ENCODE assay signal across 27 mouse cellular contexts in genomic region chr2:133158206-133158605, GRCm38 (mm10).
A peak's percentile ranks its signal among the peaks of the same experiment; 100 is the strongest.
DNase-seq lines count a peak whose midpoint lies in the region; ATAC-seq lines count a peak whose summit lies in the region.
"Had no signal": no experiment of that assay in that cellular context is flagged by ENCODE, and none has a peak within 500 bp of the region (broad histone marks: within the 10 kb centered on the region; RNA-seq: fewer than 3 reads in every experiment).

No protein-coding gene starts in this region.

- H3K4me2 ChIP-seq in hindbrain, embryonic 11.5 days (replicated peaks; ENCODE audit: low read depth, low read length): no peak overlapping the region
- no peak overlapping the region for H3K4me2 ChIP-seq in hindbrain, embryonic 12.5 days (replicated peaks)
- H3K4me2 ChIP-seq in midbrain, embryonic 13.5 days (replicated peaks): no peak overlapping the region
- H3K4me2 ChIP-seq: embryonic facial prominence, embryonic 15.5 days; forebrain, embryonic 13.5 days; heart, embryonic 11.5 days; intestine, embryonic 15.5 days; liver, embryonic 15.5 days; lung, embryonic 14.5 days; neural tube, embryonic 12.5 days had no signal

- H3K36me3 ChIP-seq in hindbrain, embryonic 11.5 days (ENCODE audit: control insufficient read depth, insufficient read depth, low read length): no peaks in the 10 kb centered on the region
- no peaks in the 10 kb centered on the region for H3K36me3 ChIP-seq in hindbrain, embryonic 12.5 days
- H3K36me3 ChIP-seq in limb, embryonic 10.5 days: no peaks in the 10 kb centered on the region
- no peaks in the 10 kb centered on the region for H3K36me3 ChIP-seq in midbrain, embryonic 13.5 days
- H3K36me3 ChIP-seq: embryonic facial prominence, embryonic 15.5 days; intestine, embryonic 15.5 days; liver, embryonic 15.5 days; neural tube, embryonic 12.5 days had no signal

- peak; percentile 25 for DNase-seq in hindbrain, embryonic 11.5 days (ENCODE audit: low spot score)
- DNase-seq in ZHBTc4 (ENCODE audit: low read depth, low spot score): peak; percentile 51
- DNase-seq in limb, embryonic 10.5 days (ENCODE audit: low spot score): no peak
- no peak for DNase-seq in liver
- no peak for DNase-seq in frontal cortex, postnatal 36 days (ENCODE audit: low spot score in 2 of 2)
- DNase-seq: adrenal gland, postnatal 10 days; cerebellum, adult 18-20 months; gastrocnemius, postnatal 14 days; heart, postnatal 36 days; kidney, adult 2 months; kidney, postnatal 4 days; left cerebral cortex, postnatal 4 days; lung, embryonic 14.5 days; lung, postnatal 14 days; thymus, postnatal 4 days had no signal

- no peak for ATAC-seq in hindbrain, embryonic 11.5 days (ENCODE audit: low FRiP score)
- no peak for ATAC-seq in hindbrain, embryonic 12.5 days (ENCODE audit: low FRiP score)
- ATAC-seq in midbrain, embryonic 13.5 days: no peak
- ATAC-seq: CD4-positive, CD25-positive, alpha-beta regulatory T cell, adult 4 months; forebrain, embryonic 13.5 days; hindbrain, postnatal 0 days; intestine, embryonic 15.5 days had no signal

- no peak overlapping the region for H3K9ac ChIP-seq in hindbrain, embryonic 11.5 days (ENCODE audit: low read depth, low read length)
- no peak overlapping the region for H3K9ac ChIP-seq in hindbrain, embryonic 12.5 days
- no peak overlapping the region for H3K9ac ChIP-seq in midbrain, embryonic 13.5 days (replicated peaks)
- H3K9ac ChIP-seq: embryonic facial prominence, embryonic 15.5 days; forebrain, embryonic 13.5 days; intestine, embryonic 15.5 days; liver, embryonic 15.5 days; lung, embryonic 14.5 days; neural tube, embryonic 12.5 days had no signal

- H3K27ac ChIP-seq in hindbrain, embryonic 11.5 days (ENCODE audit: low read depth, low read length): no peak overlapping the region
- H3K27ac ChIP-seq in hindbrain, embryonic 12.5 days: no peak overlapping the region
- H3K27ac ChIP-seq in limb, embryonic 10.5 days: peak overlapping the region; percentile 53; the same call in 1 of the 2 replicates
- H3K27ac ChIP-seq in midbrain, embryonic 13.5 days: no peak overlapping the region
- H3K27ac ChIP-seq: embryonic facial prominence, embryonic 15.5 days; forebrain, embryonic 13.5 days; hindbrain, postnatal 0 days; intestine, embryonic 15.5 days; kidney, postnatal 0 days; liver, embryonic 15.5 days; neural tube, embryonic 12.5 days had no signal

- H3K4me1 ChIP-seq in hindbrain, embryonic 11.5 days (replicated peaks; ENCODE audit: control insufficient read depth, insufficient read depth, low read length): no peaks in the 10 kb centered on the region
- no peaks in the 10 kb centered on the region for H3K4me1 ChIP-seq in hindbrain, embryonic 12.5 days
- H3K4me1 ChIP-seq in limb, embryonic 10.5 days: peaks cover 7% of the 10 kb centered on the region; the same call in 1 of the 2 replicates
- no peaks in the 10 kb centered on the region for H3K4me1 ChIP-seq in midbrain, embryonic 13.5 days (replicated peaks)
- H3K4me1 ChIP-seq: embryonic facial prominence, embryonic 15.5 days; forebrain, embryonic 13.5 days; intestine, embryonic 15.5 days; liver, embryonic 15.5 days; neural tube, embryonic 12.5 days had no signal

- H3K4me3 ChIP-seq in hindbrain, embryonic 11.5 days (ENCODE audit: low read depth, low read length): no peak overlapping the region
- H3K4me3 ChIP-seq in hindbrain, embryonic 12.5 days: no peak overlapping the region
- no peak overlapping the region for H3K4me3 ChIP-seq in limb, embryonic 10.5 days
- H3K4me3 ChIP-seq in midbrain, embryonic 13.5 days (replicated peaks): no peak overlapping the region
- H3K4me3 ChIP-seq: embryonic facial prominence, embryonic 15.5 days; forebrain, embryonic 13.5 days; intestine, embryonic 15.5 days; liver, embryonic 15.5 days; myocyte; neural tube, embryonic 12.5 days had no signal

- H3K27me3 ChIP-seq in hindbrain, embryonic 11.5 days (ENCODE audit: control insufficient read depth, insufficient read depth, low read length): no peaks in the 10 kb centered on the region
- no peaks in the 10 kb centered on the region for H3K27me3 ChIP-seq in hindbrain, embryonic 12.5 days
- H3K27me3 ChIP-seq in limb, embryonic 10.5 days (ENCODE audit: low read depth, poor library complexity, severe bottlenecking): no peaks in the 10 kb centered on the region
- no peaks in the 10 kb centered on the region for H3K27me3 ChIP-seq in midbrain, embryonic 13.5 days
- H3K27me3 ChIP-seq: embryonic facial prominence, embryonic 15.5 days; forebrain, embryonic 13.5 days; intestine, embryonic 15.5 days; liver, embryonic 15.5 days; neural tube, embryonic 12.5 days had no signal

- H3K9me3 ChIP-seq in hindbrain, embryonic 11.5 days (ENCODE audit: control insufficient read depth, low read length): no peaks in the 10 kb centered on the region
- no peaks in the 10 kb centered on the region for H3K9me3 ChIP-seq in hindbrain, embryonic 12.5 days (replicated peaks)
- H3K9me3 ChIP-seq in limb, embryonic 10.5 days (replicated peaks): no peaks in the 10 kb centered on the region
- H3K9me3 ChIP-seq in midbrain, embryonic 13.5 days: no peaks in the 10 kb centered on the region
- H3K9me3 ChIP-seq: embryonic facial prominence, embryonic 15.5 days; forebrain, embryonic 13.5 days; intestine, embryonic 15.5 days; liver, embryonic 15.5 days; neural tube, embryonic 12.5 days had no signal

- WGBS in hindbrain, embryonic 11.5 days: 29% methylated on average over 8 of the region's 8 CpGs
- WGBS in hindbrain, embryonic 12.5 days: 37% methylated on average over 8 of the region's 8 CpGs
- WGBS in limb, embryonic 10.5 days: 61% methylated on average over 8 of the region's 8 CpGs
- WGBS in midbrain, embryonic 13.5 days: 30% methylated on average over 8 of the region's 8 CpGs

Comparison
In these comparisons a context has a peak if more than half of its experiments do, and no peak if none do; other contexts are left out.
1. DNase-seq: peak in hindbrain, embryonic 11.5 days (single experiment) and ZHBTc4 (single experiment); none in limb, embryonic 10.5 days (single experiment), liver (single experiment) and frontal cortex, postnatal 36 days (0 of 2).